Mouse (Mus musculus) lung, adult 2 months (tissue): ENCODE results near the gene Polr2h.

Experiments used
- CTCF ChIP-seq: fragments of 200-500 bp; IDR thresholded peaks from 2 replicates; pipeline ENCODE4 v1.5.1; 2011; ENCODE audit warnings: mild to moderate bottlenecking, low read length, control low read depth; ENCODE audit not compliant: insufficient read depth
- POLR2A ChIP-seq: fragments of 200-500 bp; IDR thresholded peaks from 2 replicates; pipeline ENCODE4 v1.6.1; 2011; ENCODE audit warnings: low read depth, mild to moderate bottlenecking, control low read depth, low read length, borderline replicate concordance; ENCODE audit errors: extremely low read depth

DNA sequence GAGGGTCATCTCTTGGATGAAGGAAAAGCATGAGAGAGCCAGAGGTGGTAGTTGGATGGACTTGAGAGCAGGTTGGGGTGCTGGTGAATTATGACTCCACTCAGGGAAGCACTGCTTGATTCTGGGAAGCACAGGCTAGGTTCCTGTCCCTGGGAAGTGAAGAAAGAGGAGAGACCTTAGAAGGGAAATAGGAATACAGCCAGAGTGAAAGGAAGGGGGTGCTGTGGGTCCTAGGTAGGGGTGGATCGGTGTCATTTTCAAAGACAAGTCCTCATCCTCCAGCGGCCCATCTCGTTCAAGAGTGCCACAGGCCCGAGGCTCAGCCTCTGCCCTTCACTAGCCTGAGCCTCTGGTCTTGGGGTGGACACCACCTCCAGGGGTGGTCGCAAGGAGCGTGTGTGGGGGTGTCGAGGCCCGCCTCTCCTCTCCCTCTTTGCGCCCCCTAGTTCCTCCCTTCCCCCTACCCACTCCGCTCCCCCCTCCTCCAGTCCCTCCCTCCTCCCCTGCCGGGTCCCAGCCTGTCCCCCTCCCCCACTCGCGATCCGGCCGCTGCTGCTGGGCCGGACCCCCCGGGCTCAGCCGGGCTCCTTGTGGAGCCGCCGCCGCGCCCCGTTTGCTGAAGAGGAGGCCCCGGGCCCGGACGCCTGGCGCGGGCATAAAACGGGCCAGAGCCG is 14.9 kb downstream of the Polr2h start:
- TF ChIP-seq POLR2A (no peak), CTCF (no peak)
